Mouse (Mus musculus) NIH3T3 (cell line): ENCODE measurements around the gene Mettl18.
A peak's percentile ranks its signal among the peaks of the same experiment; 100 is the strongest.
"Not testable (repeated sequence)": the region's sequence is repeated elsewhere in the genome, so short reads cannot be mapped to it uniquely, and the experiment has no call there.

ENCODE experiments used
- DNase-seq: peaks from one replicate; pipeline ENCODE4 v3.0.0-alpha.2; 2012; ENCODE audit warnings: low read depth

Mettl18 gene

DNA sequence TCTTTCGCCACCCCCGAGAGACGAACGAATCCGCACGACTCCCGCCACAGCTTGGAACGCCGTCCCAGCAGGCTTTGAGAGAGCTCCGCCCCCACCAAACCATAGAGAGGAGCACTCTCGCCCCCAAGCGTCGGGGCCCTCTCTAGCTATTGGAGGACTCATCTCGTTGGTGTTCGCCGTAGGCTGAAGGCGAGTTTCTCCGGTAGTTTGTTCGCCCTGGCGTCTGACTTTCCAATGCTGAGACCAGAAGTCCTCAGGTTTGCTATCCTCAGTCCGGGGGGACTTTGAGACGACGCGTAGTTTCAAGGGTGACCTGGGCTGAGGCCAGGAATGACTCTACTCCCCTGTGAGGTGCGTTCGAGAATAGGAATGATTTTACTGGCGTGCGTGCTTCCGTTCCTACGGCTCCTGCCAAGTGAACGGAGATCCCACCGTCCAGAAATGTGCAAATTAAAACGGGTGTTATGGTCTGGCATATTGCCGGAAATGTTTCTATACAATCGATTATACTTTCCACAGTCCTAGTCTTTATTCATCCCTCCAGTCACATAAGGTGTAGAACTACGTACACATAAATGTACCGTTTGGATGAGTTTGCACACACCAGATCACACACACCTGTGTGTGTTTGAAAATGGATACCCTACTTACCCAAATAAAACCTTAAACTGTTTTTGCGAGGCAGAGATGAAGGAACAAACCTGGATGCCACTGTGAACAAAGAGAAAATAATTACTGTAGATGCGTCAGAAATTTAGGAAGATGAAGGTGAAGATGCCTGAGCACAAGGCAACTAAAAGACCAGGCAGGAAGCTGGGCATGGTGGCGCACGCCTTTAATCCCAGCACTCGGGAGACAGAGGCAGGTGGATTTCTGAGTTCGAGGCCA, at the start of gene Mettl18, which contains the start of gene BC055324:
Gene Mettl18, plus strand, starts transcription at position 169 of the 888 bp plus-strand sequence.
Gene BC055324, minus strand, starts transcription at position 76 of the 888 bp plus-strand sequence.
- DNase-seq, result peak; percentile 98

DNA sequence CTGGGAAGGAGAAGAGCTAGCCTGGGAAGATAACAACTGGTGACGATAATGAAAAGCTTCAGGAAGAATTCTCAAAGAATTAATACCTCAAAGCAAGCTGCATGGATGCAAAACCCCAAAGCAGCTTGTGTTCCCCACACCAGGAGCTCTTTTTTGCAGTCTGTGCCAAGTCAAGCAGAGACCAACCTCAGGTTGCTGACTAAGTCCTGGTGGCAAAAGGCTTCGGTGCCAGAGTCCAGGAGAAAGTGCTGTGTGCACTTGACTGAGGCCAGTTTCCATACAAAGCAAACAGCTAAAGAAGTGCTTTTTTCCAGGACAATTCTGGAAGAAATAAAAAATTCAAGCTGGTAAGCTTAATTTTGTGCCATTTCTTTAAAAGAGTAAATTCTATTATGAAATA, 41.3 kb upstream of the Mettl18 start:
- no peak for DNase-seq

DNA sequence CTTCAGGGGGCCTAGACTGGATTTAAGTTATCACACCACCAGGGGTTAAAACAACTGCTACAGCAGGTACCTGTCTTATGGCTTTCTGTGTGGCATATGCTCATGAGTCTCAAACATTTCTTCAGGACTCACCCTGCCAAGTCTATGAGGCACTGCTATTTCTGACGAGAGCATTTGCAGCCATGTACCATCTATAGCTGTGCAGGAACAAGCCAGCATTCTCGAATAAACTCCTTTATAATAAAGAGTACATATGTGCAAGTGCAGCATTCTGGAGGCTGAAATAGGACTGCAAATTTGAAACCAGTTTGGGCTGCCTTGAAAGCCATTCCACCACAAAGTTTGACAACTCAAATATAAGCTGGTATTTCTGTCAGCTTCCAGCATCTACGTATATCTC, 36.7 kb upstream of the Mettl18 start:
- no peak for DNase-seq

GRCm38 (mm10) chr1:163964008-163964689, 30.5 kb upstream of the Mettl18 start:
- DNase-seq, result no peak

DNA sequence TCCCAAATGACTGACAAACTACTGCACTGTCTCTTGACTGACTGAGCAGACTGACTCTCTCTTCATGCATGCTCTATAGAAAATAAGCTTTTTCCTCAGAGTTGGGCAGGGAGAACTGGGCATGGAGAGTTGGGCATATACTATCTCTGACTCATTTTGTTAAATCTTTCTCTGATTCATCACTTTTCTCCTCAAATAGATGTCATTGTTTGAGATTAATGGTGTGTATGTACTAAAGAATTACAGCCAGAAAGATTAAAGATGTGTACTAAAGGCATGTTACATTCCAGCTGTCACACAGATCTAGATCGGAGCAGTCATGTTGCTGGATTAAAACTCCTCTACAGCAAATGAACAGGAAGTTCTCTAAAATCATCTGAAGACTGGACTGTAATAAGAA, 20.2 kb upstream of the Mettl18 start:
- peak; percentile 58 for DNase-seq

DNA sequence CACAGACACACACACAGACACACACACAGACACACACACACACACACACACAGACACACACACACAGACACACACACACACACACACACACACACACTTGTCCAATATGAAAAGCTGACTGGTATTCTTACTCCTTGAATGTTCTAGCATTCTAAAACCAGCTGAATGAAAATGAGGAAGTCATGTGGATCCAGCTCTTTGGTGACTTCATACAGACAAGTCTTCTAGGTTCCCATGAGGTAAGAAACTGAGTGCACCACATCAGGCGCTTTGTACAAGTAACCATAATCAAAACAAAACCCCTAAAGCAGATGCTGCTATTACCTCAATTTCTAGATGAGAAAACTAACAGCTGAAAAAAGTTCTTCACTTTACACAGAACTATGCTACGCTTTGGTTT, 19.6 kb upstream of the Mettl18 start:
- DNase-seq, result no peak

DNA sequence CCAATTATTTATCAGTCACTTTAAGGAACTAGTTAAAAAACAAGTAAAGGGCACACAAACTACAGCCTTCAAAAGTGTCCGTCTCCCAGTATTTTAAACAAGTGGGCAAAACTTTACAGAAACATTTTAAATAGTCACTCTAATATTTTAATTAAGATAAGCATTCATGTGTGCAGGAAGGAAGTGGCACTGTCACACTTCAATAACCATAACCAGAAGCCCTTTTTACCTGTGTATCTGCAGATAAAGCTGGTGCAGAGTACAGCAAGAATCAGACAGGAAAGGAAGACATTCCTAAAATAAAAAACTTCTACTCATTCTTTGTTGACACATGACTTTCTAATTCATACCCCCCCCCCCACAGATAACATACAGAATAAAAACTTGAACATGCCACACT, 18.2 kb upstream of the Mettl18 start:
- DNase-seq, result no peak

- no peak for DNase-seq
These were observed 2.3 kb upstream of the Mettl18 start for GRCm38 (mm10) chr1:163992371-163992770.

GRCm38 (mm10) chr1:163994173-163994720, 442 bp upstream of the Mettl18 start:
- no peak for DNase-seq

- DNase-seq, result no peak
These were observed 872 bp downstream of the Mettl18 start for GRCm38 (mm10) chr1:163995609-163995913.

- DNase-seq, result no peak
These were observed 7.3 kb downstream of the Mettl18 start for GRCm38 (mm10) chr1:164001831-164002452.

GRCm38 (mm10) chr1:164004311-164004710, 9.6 kb downstream of the Mettl18 start:
- no peak for DNase-seq

- peak; percentile 70 for DNase-seq
These were observed 14.5 kb downstream of the Mettl18 start for GRCm38 (mm10) chr1:164009235-164009634.

- no peak for DNase-seq
These were observed 19.9 kb downstream of the Mettl18 start for GRCm38 (mm10) chr1:164014616-164015015.

DNA sequence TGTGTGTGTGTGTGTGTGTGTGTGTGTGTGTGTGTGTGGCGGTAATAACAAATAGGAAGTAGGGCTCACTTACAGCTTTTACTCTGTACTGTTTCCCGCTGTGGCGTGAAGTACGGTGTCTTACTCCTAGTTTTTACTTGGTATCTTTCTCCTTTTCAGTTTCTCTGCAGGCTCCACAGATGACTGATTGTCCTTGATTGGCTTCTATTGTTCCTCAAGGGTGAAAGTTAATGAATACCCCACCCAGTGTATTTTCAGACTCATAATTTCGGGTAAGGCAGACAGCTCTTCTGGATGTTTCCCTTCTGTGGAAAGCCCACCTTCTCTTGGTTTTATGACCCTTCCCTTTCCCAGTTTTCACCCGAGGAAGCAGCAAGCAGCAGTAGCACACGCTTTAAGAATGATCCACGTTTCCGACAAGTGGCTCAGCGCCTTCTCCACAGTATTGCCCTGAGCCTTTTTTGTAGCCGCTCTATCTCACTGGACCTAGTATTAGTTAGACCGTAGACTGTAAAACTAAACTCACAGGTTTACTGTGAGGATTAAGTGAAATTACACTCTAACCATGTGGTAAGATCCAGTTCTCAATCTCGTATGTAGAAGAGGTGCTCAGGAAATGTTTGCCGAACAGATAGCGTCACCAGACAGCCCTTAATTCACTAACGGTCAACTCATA, 23.7 kb downstream of the Mettl18 start:
- DNase-seq, result no peak

- no peak for DNase-seq
These were observed 25.1 kb downstream of the Mettl18 start for GRCm38 (mm10) chr1:164019789-164020188.

DNA sequence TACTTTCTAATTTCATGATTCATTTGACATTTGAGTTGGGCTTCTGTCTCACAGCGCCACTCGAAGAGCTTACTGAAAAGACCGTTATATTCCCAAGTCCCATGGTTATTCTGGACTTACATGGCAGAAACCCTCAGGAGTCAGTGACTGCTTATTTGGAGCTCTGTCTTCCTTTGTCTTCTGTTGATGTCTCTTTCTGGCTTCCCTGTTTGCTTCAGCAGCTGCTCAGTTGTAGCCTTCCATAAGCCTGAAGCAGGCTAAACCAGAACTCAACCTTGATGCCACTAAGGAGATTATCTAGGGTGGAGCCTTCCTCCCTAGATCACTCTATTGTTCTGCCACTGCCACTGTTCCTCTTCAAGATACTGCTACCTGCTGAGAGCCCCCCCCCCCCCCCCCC, 26.1 kb downstream of the Mettl18 start:
- DNase-seq, result not testable (repeated sequence)

- DNase-seq, result not testable (repeated sequence)
These were observed 27.4 kb downstream of the Mettl18 start for GRCm38 (mm10) chr1:164022106-164022505.

GRCm38 (mm10) chr1:164025685-164026084, 31.0 kb downstream of the Mettl18 start:
- no peak for DNase-seq

GRCm38 (mm10) chr1:164027416-164027815, 32.7 kb downstream of the Mettl18 start:
- DNase-seq, result peak; percentile 44

DNA sequence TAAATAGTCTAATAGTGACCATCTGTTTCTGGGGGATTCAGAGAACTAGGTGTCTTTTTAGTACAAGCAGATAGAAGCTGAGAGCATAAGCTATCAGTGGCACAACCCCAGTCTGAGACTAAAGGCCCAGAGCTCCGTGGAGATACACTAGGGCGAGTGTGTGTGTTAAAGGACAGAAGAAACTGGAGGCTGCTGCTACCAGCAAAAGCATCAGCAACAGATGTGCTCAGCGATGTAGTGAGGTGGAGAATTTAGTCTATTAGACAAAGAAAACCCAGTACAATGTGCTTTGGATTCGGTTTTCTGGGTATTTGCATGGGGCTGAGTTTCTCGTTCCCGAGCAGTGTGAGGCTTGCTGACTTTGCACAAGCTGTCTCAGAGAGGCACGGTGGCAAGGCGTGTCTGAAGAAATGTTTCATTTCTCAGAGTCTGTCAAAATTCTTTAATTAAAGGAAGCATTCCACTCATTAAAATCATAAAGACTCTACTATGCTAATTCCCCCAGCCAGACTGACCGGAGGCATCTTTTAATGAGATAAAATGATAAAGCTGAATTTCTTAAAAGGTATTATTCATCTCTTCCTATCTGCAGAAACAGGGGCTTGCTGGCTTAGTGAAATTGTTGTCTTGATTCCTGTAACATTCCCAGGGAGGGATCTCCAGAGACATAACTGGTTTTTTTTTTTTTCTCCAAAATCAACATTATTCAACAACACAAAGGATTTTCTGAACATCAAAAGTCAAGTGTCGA, 45.9 kb downstream of the Mettl18 start:
- no peak for DNase-seq
